Comparison of ENCODE assay signal across 23 mouse cellular contexts in the genomic region with DNA sequence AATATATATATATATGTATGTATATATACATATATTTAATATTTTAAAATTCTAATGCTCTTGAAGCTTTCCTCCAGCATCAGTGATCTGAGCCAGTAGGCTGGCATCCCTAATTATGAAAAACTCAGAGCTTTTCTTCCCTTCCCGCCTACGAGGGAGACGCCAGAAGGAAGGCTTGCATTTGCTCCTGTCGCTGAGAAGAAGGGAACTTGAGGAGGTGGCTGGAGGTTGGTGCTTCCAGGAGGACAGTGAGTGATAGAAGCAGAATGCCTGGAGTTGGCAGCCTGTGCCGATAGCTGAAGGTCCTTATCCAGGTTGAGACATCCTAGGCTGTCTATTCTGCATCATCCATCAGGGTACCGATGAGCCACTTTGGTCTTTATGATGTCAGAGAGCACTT. TPM values are rescaled to one million over a fixed set of nuclear protein-coding genes. Genes with fewer than 3 reads are reported as not detected.
A peak's percentile ranks its signal among the peaks of the same experiment; 100 is the strongest.
DNase-seq lines count a peak whose midpoint lies in the region; TF ChIP-seq lines count a peak whose summit lies in the region.
"Had no signal": no experiment of that assay in that cellular context is flagged by ENCODE, and none has a peak within 500 bp of the region (broad histone marks: within the 10 kb centered on the region; RNA-seq: fewer than 3 reads in every experiment).

No protein-coding gene starts in this region.

- intact Hi-C loops in left cerebral cortex, adult 2 months (cut with DNase I): loop anchor here (2.0 kb wide), 1 partner anchor 37 kb away; a partner anchor contains a TSS

- H3K9me3 ChIP-seq in limb, embryonic 10.5 days (replicated peaks): no peaks in the 10 kb centered on the region
- H3K9me3 ChIP-seq: embryonic facial prominence, embryonic 12.5 days; heart, embryonic 10.5 days; midbrain, embryonic 13.5 days; neural tube, embryonic 12.5 days had no signal

- H3K36me3 ChIP-seq in limb, embryonic 10.5 days: no peaks in the 10 kb centered on the region
- H3K36me3 ChIP-seq: embryonic facial prominence, embryonic 12.5 days; heart, embryonic 10.5 days; midbrain, embryonic 13.5 days; neural tube, embryonic 12.5 days had no signal

- peak overlapping the region; percentile 76 for H3K27ac ChIP-seq in left cerebral cortex, adult 2 months
- H3K27ac ChIP-seq in limb, embryonic 10.5 days: no peak overlapping the region
- H3K27ac ChIP-seq: embryonic facial prominence, embryonic 12.5 days; heart, embryonic 10.5 days; midbrain, embryonic 13.5 days; neural tube, embryonic 12.5 days had no signal

- no peak for TF ChIP-seq CTCF in left cerebral cortex, adult 2 months (IDR thresholded peaks at IDR 0.05)

- H3K4me1 ChIP-seq in limb, embryonic 10.5 days: peaks cover 3% of the 10 kb centered on the region; the same call in 1 of the 2 replicates
- H3K4me1 ChIP-seq: embryonic facial prominence, embryonic 12.5 days; heart, embryonic 10.5 days; midbrain, embryonic 13.5 days; neural tube, embryonic 12.5 days had no signal

- 88% methylated on average over 6 of the region's 6 CpGs for WGBS in limb, embryonic 10.5 days

- no peaks in the 10 kb centered on the region for H3K27me3 ChIP-seq in limb, embryonic 10.5 days (ENCODE audit: low read depth, poor library complexity, severe bottlenecking)
- H3K27me3 ChIP-seq: embryonic facial prominence, embryonic 12.5 days; midbrain, embryonic 13.5 days; neural tube, embryonic 12.5 days had no signal

- H3K4me3 ChIP-seq in left cerebral cortex, adult 2 months: no peak overlapping the region
- H3K4me3 ChIP-seq in limb, embryonic 10.5 days: no peak overlapping the region
- H3K4me3 ChIP-seq: embryonic facial prominence, embryonic 12.5 days; erythroblast, embryonic 14.5 days; heart, embryonic 10.5 days; midbrain, embryonic 13.5 days; neural tube, embryonic 12.5 days had no signal

- DNase-seq in layer of hippocampus, adult 11-12 months (ENCODE audit: low spot score): peak; percentile 43
- DNase-seq in layer of hippocampus, postnatal 10 days (ENCODE audit: low spot score in 2 of 2): no peak
- peak; percentile 71 for DNase-seq in frontal cortex, postnatal 36 days (ENCODE audit: low spot score in 2 of 2)
- peak; percentile 58 to 59 for DNase-seq in left cerebral cortex, adult 2 months (ENCODE audit: extremely low spot score in 1 of 2, low spot score in 2 of 2)
- peak; percentile 22 for DNase-seq in right cerebral cortex, postnatal 14 days
- no peak for DNase-seq in limb, embryonic 10.5 days (ENCODE audit: low spot score)
- DNase-seq in urinary bladder, postnatal 36 days (ENCODE audit: low spot score in 2 of 2): no peak
- DNase-seq in thymus, postnatal 14 days: no peak
- DNase-seq: adrenal gland, postnatal 25 days; B cell, adult 2 months; cerebellum, adult 18-20 months; cerebellum, postnatal 36 days; gastrocnemius, postnatal 14 days; kidney, adult 18-20 months; kidney, postnatal 10 days; liver; lung, adult 18-20 months; lung, postnatal 14 days had no signal

RNA-seq across cellular contexts. Expression of a gene that starts 37.2 kb away (rescaled TPM):
- total RNA-seq in layer of hippocampus, postnatal 10 days (2021): 10 to 100 TPM; 29.0 to 33.2 TPM
- 10 to 100 TPM; 44.9 to 46.8 TPM for total RNA-seq in left cerebral cortex, adult 2 months (2021)
- polyA plus RNA-seq in limb, embryonic 10.5 days (2016; fragmentation: Nextera tagmentation; extraction: Ambion mirVana): 0.66 and 0.77 TPM in 2 replicates

Comparison
In these comparisons a context has a peak if more than half of its experiments do, and no peak if none do; other contexts are left out.
1. DNase-seq: peak in layer of hippocampus, adult 11-12 months (single experiment), frontal cortex, postnatal 36 days (2 of 2), left cerebral cortex, adult 2 months (2 of 2) and right cerebral cortex, postnatal 14 days (single experiment); none in layer of hippocampus, postnatal 10 days (0 of 2), limb, embryonic 10.5 days (single experiment), urinary bladder, postnatal 36 days (0 of 2) and thymus, postnatal 14 days (single experiment).